Mouse (Mus musculus) olfactory bulb, adult 2 months (tissue): Measurements from ENCODE around the gene Col5a3. TPM values are rescaled to one million over a fixed set of nuclear protein-coding genes. Genes with fewer than 3 reads are reported as not detected.

Experiments used
- H3K27ac ChIP-seq: fragments of 200-500 bp; 2 replicates; pipeline ENCODE4 v1.5.1; 2012; ENCODE audit warnings: low read depth, low read length; ENCODE audit not compliant: insufficient read depth
- H3K4me1 ChIP-seq: fragments of 200-500 bp; 2 replicates; pipeline ENCODE4 v1.6.1; 2012; ENCODE audit warnings: low read length; ENCODE audit not compliant: control insufficient read depth, insufficient read depth
- H3K4me3 ChIP-seq: fragments of 200-500 bp; 2 replicates; pipeline ENCODE4 v1.5.1; 2012; ENCODE audit warnings: mild to moderate bottlenecking, low read depth, low read length, moderate library complexity; ENCODE audit not compliant: insufficient read depth
- CTCF ChIP-seq: fragments of 200-500 bp; IDR thresholded peaks from 2 replicates; pipeline ENCODE4 v1.5.1; 2012; ENCODE audit warnings: low read depth, mild to moderate bottlenecking, low read length, moderate library complexity; ENCODE audit not compliant: insufficient read depth
- POLR2A ChIP-seq: fragments of 200-500 bp; IDR thresholded peaks from 2 replicates; pipeline ENCODE4 v1.6.1; 2012; ENCODE audit warnings: mild to moderate bottlenecking, low read depth, low read length, moderate library complexity; ENCODE audit not compliant: insufficient read depth
- WGBS: fragments of 180-500 bp; shearing (Covaris S2); methylation state at CpG from one replicate; pipeline ENCODE4 v1.1.7; 2018; 5-methylcytosine and 5-hydroxymethylcytosine counted together
- polyA plus RNA-seq: library from polyadenylated mRNA; stranded (reverse); fragments of >200 nt; gene quantifications from 2 replicates; pipeline ENCODE4 v1.2.4, GENCODE M21; 2012; ENCODE audit warnings: low replicate concordance; ENCODE audit not compliant: missing spikeins, insufficient read depth, insufficient read length

The Col5a3 gene
- polyA plus RNA-seq = not detected in 2 replicates

GRCm38 (mm10) chr9:20814521-20815272 lies at the start of gene Col5a3:
Col5a3 (minus strand) TSS chr9:20815067.
- no peak within 1 kb of the TSS for H3K4me3 ChIP-seq
- no peak for TF ChIP-seq POLR2A
- TF ChIP-seq CTCF = no peak
- WGBS = 10% methylated on average over 29 of the region's 29 CpGs

GRCm38 (mm10) chr9:20862225-20862624 lies 47.4 kb upstream of the Col5a3 start:
- no peak overlapping the region for H3K4me3 ChIP-seq
- H3K4me1 ChIP-seq = no peaks in the 10 kb centered on the region
- whole genome bisulfite sequencing = 65% methylated on average over 4 of the region's 4 CpGs
- H3K27ac ChIP-seq = no peak overlapping the region
- TF ChIP-seq CTCF (no peak), POLR2A (no peak)

More at GRCm38 (mm10) chr9:20814521-20815272, at the start of gene Col5a3:
- Histone ChIP-seq H3K4me1 (peaks cover 21% of the 10 kb centered on the region), H3K27ac (no peak within 1 kb of the TSS)

GRCm38 (mm10) chr9:20861821-20862220 lies 47.0 kb upstream of the Col5a3 start:
- 17% methylated on average over 4 of the region's 4 CpGs for WGBS
- TF ChIP-seq POLR2A (no peak), CTCF (0 out of 2 replicates have a peak, but pooled peaks have one; percentile 18)
- H3K4me1 ChIP-seq = no peaks in the 10 kb centered on the region
- H3K4me3 ChIP-seq = no peak overlapping the region
- no peak overlapping the region for H3K27ac ChIP-seq

GRCm38 (mm10) chr9:20859926-20860325 lies 45.1 kb upstream of the Col5a3 start:
- 43% methylated on average over 6 of the region's 6 CpGs for WGBS
- Histone ChIP-seq H3K4me3 (no peak overlapping the region), H3K4me1 (no peaks in the 10 kb centered on the region), H3K27ac (no peak overlapping the region)
- TF ChIP-seq CTCF (no peak), POLR2A (no peak)

- no peaks in the 10 kb centered on the region for H3K4me1 ChIP-seq
- H3K27ac ChIP-seq = no peak overlapping the region
- no peak overlapping the region for H3K4me3 ChIP-seq
- WGBS = 18% methylated on average over 6 of the region's 6 CpGs
- TF ChIP-seq POLR2A = no peak
- no peak for TF ChIP-seq CTCF
These were observed 42.3 kb upstream of the Col5a3 start for GRCm38 (mm10) chr9:20857131-20857530.

GRCm38 (mm10) chr9:20850179-20850578 lies 35.3 kb upstream of the Col5a3 start:
- 93% methylated on average over 2 of the region's 2 CpGs for WGBS
- H3K4me3 ChIP-seq = no peak overlapping the region
- TF ChIP-seq CTCF (no peak), POLR2A (no peak)
- no peak overlapping the region for H3K27ac ChIP-seq
- no peaks in the 10 kb centered on the region for H3K4me1 ChIP-seq

- TF ChIP-seq POLR2A = no peak
- 0 out of 2 replicates have a peak, but pooled peaks have one; percentile 3 for TF ChIP-seq CTCF
- no peak overlapping the region for H3K27ac ChIP-seq
- no peak overlapping the region for H3K4me3 ChIP-seq
- H3K4me1 ChIP-seq = no peaks in the 10 kb centered on the region
- 25% methylated on average over 2 of the region's 2 CpGs for WGBS
These were observed 27.8 kb upstream of the Col5a3 start for GRCm38 (mm10) chr9:20842670-20843069.

GRCm38 (mm10) chr9:20842211-20842610 lies 27.3 kb upstream of the Col5a3 start:
- whole genome bisulfite sequencing = 54% methylated on average over 4 of the region's 4 CpGs

GRCm38 (mm10) chr9:20838931-20839330 lies 24.1 kb upstream of the Col5a3 start:
- H3K4me3 ChIP-seq = no peak overlapping the region
- H3K4me1 ChIP-seq = no peaks in the 10 kb centered on the region
- TF ChIP-seq CTCF (no peak), POLR2A (no peak)
- 62% methylated on average over 6 of the region's 6 CpGs for WGBS
- no peak overlapping the region for H3K27ac ChIP-seq

More at GRCm38 (mm10) chr9:20842211-20842610, 27.3 kb upstream of the Col5a3 start:
- no peak overlapping the region for H3K27ac ChIP-seq
- TF ChIP-seq POLR2A = no peak
- 0 out of 2 replicates have a peak, but pooled peaks have one; percentile 2 for TF ChIP-seq CTCF
- H3K4me3 ChIP-seq = no peak overlapping the region
- H3K4me1 ChIP-seq = no peaks in the 10 kb centered on the region
